Mouse (Mus musculus) hindbrain, embryonic 10.5 days (tissue): ENCODE measurements at regions not wholly inside any gene's neighbourhood (a gene's known extent, or its start where the extent isn't known, plus 50 kb on each side); places are given as distances from the start of the nearest gene placed in this dataset.

Experiments used
- DNase-seq: peaks from one replicate; pipeline ENCODE4 v3.0.0-alpha.2; 2017; ENCODE audit warnings: low spot score
- H3K27ac ChIP-seq: fragments of 300-500 bp; sonication (generic); 2 replicates; pipeline ENCODE4 v1.5.1; 2016; ENCODE audit warnings: mild to moderate bottlenecking, moderate library complexity
- H3K27me3 ChIP-seq: fragments of 300-500 bp; sonication (generic); 2 replicates; pipeline ENCODE4 v1.6.1; 2016; ENCODE audit warnings: mild to moderate bottlenecking; ENCODE audit not compliant: poor library complexity, insufficient read depth, severe bottlenecking
- H3K36me3 ChIP-seq: fragments of 300-500 bp; sonication (generic); 2 replicates; pipeline ENCODE4 v1.6.1; 2016; ENCODE audit warnings: mild to moderate bottlenecking, moderate library complexity
- H3K4me1 ChIP-seq: fragments of 300-500 bp; sonication (generic); replicated peaks from 2 replicates; pipeline ENCODE4 v1.6.1; 2016; ENCODE audit warnings: mild to moderate bottlenecking
- H3K4me3 ChIP-seq: fragments of 300-500 bp; sonication (generic); 2 replicates; pipeline ENCODE4 v1.5.1; 2016; ENCODE audit warnings: mild to moderate bottlenecking, moderate library complexity
- H3K9me3 ChIP-seq: fragments of 300-500 bp; sonication (generic); 2 replicates; pipeline ENCODE4 v1.6.1; 2016; ENCODE audit warnings: mild to moderate bottlenecking, moderate library complexity
- WGBS: fragments of 180-500 bp; shearing (Covaris S2); methylation state at CpG from one replicate; pipeline ENCODE4 v1.1.7; 2016; 5-methylcytosine and 5-hydroxymethylcytosine counted together

DNA sequence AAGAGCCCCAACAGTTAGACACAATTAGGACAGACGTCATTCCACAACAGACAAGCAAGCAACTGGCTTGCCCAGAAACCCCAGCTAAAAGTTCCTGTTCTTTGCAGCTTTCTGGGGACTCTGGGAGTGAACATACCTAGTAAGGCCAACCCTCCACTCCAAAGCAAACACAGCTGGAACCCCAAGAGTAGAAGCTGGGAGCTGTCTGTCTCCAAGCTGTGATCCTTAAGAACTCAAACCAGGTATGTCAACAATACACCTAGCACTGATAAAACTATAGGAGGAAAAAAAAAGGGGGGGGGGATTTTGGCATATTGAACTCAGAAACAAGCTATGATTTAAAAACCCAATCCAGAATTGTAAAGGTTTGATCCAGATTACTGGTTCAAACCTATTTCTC lies 84.2 kb upstream of the Basp1 start:
- WGBS = 44% methylated on average over 1 of the region's 1 CpGs
- peaks cover 18% of the 10 kb centered on the region for H3K4me1 ChIP-seq
- no peak overlapping the region for H3K27ac ChIP-seq
- H3K4me3 ChIP-seq = no peak overlapping the region
- no peaks in the 10 kb centered on the region for H3K36me3 ChIP-seq
- DNase-seq = no peak
- H3K9me3 ChIP-seq = no peaks in the 10 kb centered on the region
- H3K27me3 ChIP-seq = peaks cover 7% of the 10 kb centered on the region; the same call in 1 of the 2 replicates

DNA sequence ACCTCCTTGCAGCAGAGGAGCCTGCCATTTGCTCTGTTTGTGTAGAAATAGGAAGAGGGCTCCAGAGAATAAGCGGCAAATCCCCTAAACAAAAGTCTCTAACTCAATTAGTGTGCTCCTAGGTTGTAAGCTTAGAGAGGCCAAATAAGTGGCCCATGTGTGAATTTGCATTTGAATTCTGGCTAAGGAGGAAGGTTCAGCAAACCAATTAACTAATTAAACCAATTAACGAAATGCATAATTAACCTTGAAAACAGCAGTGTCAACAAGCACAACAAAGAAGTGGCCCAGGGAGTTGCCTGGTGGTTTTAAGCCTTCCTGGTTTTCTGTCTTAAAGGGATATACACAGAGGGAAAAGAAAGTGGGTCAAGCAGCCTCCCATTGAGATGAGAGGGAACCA lies 84.9 kb upstream of the Basp1 start:
- H3K27ac ChIP-seq = no peak overlapping the region
- DNase-seq = no peak
- peaks cover 7% of the 10 kb centered on the region; the same call in 1 of the 2 replicates for H3K27me3 ChIP-seq
- H3K4me1 ChIP-seq = peaks cover 16% of the 10 kb centered on the region
- H3K4me3 ChIP-seq = no peak overlapping the region
- no peaks in the 10 kb centered on the region for H3K9me3 ChIP-seq
- H3K36me3 ChIP-seq = no peaks in the 10 kb centered on the region
- 30% methylated on average over 2 of the region's 2 CpGs for WGBS

DNA sequence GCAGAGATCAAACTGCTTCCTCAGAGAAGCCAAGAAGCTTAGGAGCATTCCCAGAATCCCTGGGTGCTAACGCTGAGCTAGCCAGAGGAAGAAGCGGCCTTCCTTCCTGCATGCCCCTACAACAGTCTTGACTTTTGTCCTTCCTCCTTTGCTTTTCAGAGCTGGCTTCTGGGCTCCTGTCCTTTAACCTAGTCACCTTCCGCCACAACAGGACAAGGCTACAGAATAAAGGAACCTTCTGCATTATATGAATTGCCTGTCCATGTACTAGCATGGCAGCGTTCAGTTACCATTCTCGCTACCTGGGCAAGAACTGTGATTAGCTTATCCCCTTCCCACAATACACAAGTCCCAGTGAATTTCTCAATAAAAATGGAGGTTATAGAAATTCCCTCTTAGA lies 88.9 kb upstream of the Basp1 start:
- Histone ChIP-seq H3K4me3 (no peak overlapping the region), H3K27ac (no peak overlapping the region), H3K27me3 (no peaks in the 10 kb centered on the region), H3K36me3 (no peaks in the 10 kb centered on the region), H3K9me3 (no peaks in the 10 kb centered on the region), H3K4me1 (0 out of 2 replicates have a peak, but pooled peaks cover 2% of the 10 kb centered on the region)
- DNase-seq = no peak
- 84% methylated on average over 5 of the region's 5 CpGs for WGBS

- no peak for DNase-seq
- Histone ChIP-seq H3K4me1 (0 out of 2 replicates have a peak, but pooled peaks cover 2% of the 10 kb centered on the region), H3K36me3 (no peaks in the 10 kb centered on the region), H3K27ac (no peak overlapping the region), H3K4me3 (no peak overlapping the region), H3K27me3 (no peaks in the 10 kb centered on the region), H3K9me3 (no peaks in the 10 kb centered on the region)
- 66% methylated on average over 6 of the region's 6 CpGs for WGBS
Measured at GRCm38 (mm10) chr15:25503104-25503503, 89.5 kb upstream of the Basp1 start.

- no peak overlapping the region for H3K4me3 ChIP-seq
- 60% methylated on average over 7 of the region's 7 CpGs for WGBS
- peaks cover 4% of the 10 kb centered on the region; the same call in 1 of the 2 replicates for H3K27me3 ChIP-seq
- H3K36me3 ChIP-seq = no peaks in the 10 kb centered on the region
- H3K9me3 ChIP-seq = no peaks in the 10 kb centered on the region
- H3K4me1 ChIP-seq = peaks cover 20% of the 10 kb centered on the region
- no peak overlapping the region for H3K27ac ChIP-seq
- no peak for DNase-seq
Measured at GRCm38 (mm10) chr15:25509139-25509538, 95.6 kb upstream of the Basp1 start.

DNA sequence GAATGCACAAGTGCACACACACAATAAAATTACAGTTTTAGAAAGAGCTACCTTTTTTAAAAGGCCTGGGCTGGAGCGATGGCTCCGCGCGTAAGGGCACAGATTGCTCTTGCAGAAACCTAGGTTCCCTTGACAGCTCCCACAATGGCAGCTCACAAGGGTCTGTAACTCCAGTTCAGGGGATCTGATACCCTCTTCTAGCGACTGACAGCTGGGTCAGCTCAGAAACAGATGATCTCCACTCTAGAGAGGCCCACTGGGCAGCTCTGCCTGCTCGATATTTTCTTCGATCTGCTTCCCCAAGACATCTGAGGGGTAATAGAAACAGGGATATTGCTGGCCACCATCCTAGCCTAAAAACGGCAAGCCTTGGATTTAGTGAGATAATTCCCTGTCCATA lies 96.0 kb upstream of the Basp1 start:
- WGBS = 74% methylated on average over 8 of the region's 8 CpGs
- no peak for DNase-seq
- Histone ChIP-seq H3K4me3 (no peak overlapping the region), H3K27ac (peak overlapping the region; percentile 13; the same call in 1 of the 2 replicates), H3K27me3 (peaks cover 4% of the 10 kb centered on the region; the same call in 1 of the 2 replicates), H3K4me1 (peaks cover 20% of the 10 kb centered on the region), H3K36me3 (no peaks in the 10 kb centered on the region), H3K9me3 (no peaks in the 10 kb centered on the region)

GRCm38 (mm10) chr15:25510060-25510492 lies 96.5 kb upstream of the Basp1 start:
- H3K27ac ChIP-seq = 0 out of 2 replicates have a peak overlapping the region, but pooled peaks have one; percentile 13
- no peaks in the 10 kb centered on the region for H3K9me3 ChIP-seq
- H3K27me3 ChIP-seq = peaks cover 4% of the 10 kb centered on the region; the same call in 1 of the 2 replicates
- 44% methylated on average over 8 of the region's 8 CpGs for WGBS
- H3K36me3 ChIP-seq = no peaks in the 10 kb centered on the region
- H3K4me3 ChIP-seq = no peak overlapping the region
- peaks cover 20% of the 10 kb centered on the region for H3K4me1 ChIP-seq
- DNase-seq = no peak

GRCm38 (mm10) chr15:25518025-25518928 lies 104.0 kb upstream of the Myo10 start:
- H3K9me3 ChIP-seq = no peaks in the 10 kb centered on the region
- no peak for DNase-seq
- H3K4me1 ChIP-seq = no peaks in the 10 kb centered on the region
- H3K27ac ChIP-seq = no peak overlapping the region
- WGBS = 83% methylated on average over 15 of the region's 15 CpGs
- no peak overlapping the region for H3K4me3 ChIP-seq
- H3K36me3 ChIP-seq = no peaks in the 10 kb centered on the region
- H3K27me3 ChIP-seq = no peaks in the 10 kb centered on the region

DNA sequence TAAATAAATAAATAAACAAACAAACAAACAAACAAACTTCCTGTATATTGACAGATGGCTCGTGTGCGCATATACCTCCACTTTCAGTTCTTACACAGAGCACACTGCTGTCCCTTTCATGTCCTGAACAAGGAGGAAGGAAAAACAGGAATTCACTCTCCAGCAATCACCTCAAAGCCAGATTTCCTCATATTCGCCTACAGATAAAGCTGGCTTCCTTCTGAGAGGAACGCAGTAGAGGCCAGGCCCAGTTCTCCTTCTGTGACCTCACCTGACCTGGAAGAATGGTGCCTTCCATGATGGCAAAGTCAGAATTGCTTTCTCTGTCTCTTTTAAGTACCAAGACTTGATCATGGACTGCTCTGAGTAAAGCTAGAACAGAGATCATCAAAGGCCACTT lies 98.1 kb upstream of the Myo10 start:
- WGBS = 91% methylated on average over 4 of the region's 4 CpGs
- no peaks in the 10 kb centered on the region for H3K9me3 ChIP-seq
- H3K27me3 ChIP-seq = no peaks in the 10 kb centered on the region
- no peak overlapping the region for H3K4me3 ChIP-seq
- no peaks in the 10 kb centered on the region for H3K36me3 ChIP-seq
- H3K27ac ChIP-seq = no peak overlapping the region
- no peaks in the 10 kb centered on the region for H3K4me1 ChIP-seq
- no peak for DNase-seq

DNA sequence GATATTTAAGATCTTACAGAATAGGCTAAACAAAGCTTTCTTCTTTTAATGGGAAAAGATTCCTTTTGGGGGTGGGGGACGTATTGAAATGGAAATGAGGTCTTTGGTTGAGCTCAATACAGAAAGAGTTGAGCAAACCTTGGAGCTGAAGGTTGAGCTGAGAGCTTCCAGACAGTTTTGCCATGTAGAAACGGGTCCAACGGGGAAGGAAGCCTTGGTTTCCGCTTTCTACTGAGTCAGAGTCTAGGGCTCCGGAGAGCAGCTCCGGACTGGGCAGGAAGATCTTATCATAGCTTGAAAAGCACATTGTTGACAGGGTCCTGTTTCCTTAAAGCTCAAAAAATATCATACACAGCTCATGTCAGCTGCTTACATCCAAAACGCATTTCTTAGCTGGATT lies 97.0 kb upstream of the Myo10 start:
- WGBS = 66% methylated on average over 7 of the region's 7 CpGs
- DNase-seq = no peak
- no peaks in the 10 kb centered on the region for H3K36me3 ChIP-seq
- no peaks in the 10 kb centered on the region for H3K4me1 ChIP-seq
- H3K27ac ChIP-seq = no peak overlapping the region
- H3K9me3 ChIP-seq = no peaks in the 10 kb centered on the region
- H3K4me3 ChIP-seq = no peak overlapping the region
- no peaks in the 10 kb centered on the region for H3K27me3 ChIP-seq

DNA sequence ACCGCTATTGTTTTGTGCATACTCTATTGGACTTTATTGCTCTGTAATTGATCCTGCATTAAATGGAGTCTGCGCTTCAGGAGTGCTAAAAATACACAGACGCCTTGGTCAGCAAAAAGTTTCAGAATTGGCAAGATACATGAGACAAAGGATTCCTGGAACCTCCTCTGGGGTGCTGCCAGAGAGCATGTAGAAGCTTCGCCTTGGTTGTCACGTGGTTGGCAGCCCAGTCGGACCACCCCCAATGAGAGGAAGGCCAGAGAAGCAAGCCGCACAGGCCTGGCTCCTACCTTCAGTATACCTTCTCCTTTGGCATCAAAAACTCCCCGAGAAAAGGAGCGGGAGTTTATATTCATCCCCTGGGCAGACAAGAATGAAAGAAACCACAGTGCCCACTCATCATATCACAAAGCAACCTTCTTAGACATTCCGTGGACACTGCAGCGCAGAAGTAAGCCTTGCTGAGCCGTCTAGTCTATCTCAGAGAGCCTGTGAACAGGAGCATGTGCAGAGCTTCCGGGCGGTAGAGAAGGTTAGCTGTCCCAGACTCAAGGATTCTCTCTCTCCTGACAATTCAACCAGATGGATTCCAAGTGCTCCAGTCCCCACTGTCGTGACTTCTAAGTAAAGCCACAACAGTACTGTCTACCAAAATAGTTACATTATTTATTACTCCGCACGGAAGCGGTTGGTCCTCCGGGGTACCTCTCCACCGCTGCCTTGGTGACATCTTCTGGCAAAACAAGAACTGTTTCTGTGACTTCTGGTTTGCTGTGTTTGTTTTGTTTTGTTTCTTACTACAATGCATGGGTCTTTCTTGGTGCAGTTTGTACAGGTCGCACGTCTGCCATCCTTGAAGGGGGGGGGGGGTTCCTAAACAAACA lies 85.6 kb upstream of the Myo10 start:
- 87% methylated on average over 22 of the region's 22 CpGs for WGBS
- H3K27me3 ChIP-seq = no peaks in the 10 kb centered on the region
- peaks cover 11% of the 10 kb centered on the region; the same call in 1 of the 2 replicates for H3K4me1 ChIP-seq
- DNase-seq = no peak
- H3K27ac ChIP-seq = no peak overlapping the region
- no peaks in the 10 kb centered on the region for H3K36me3 ChIP-seq
- H3K9me3 ChIP-seq = no peaks in the 10 kb centered on the region
- no peak overlapping the region for H3K4me3 ChIP-seq

DNA sequence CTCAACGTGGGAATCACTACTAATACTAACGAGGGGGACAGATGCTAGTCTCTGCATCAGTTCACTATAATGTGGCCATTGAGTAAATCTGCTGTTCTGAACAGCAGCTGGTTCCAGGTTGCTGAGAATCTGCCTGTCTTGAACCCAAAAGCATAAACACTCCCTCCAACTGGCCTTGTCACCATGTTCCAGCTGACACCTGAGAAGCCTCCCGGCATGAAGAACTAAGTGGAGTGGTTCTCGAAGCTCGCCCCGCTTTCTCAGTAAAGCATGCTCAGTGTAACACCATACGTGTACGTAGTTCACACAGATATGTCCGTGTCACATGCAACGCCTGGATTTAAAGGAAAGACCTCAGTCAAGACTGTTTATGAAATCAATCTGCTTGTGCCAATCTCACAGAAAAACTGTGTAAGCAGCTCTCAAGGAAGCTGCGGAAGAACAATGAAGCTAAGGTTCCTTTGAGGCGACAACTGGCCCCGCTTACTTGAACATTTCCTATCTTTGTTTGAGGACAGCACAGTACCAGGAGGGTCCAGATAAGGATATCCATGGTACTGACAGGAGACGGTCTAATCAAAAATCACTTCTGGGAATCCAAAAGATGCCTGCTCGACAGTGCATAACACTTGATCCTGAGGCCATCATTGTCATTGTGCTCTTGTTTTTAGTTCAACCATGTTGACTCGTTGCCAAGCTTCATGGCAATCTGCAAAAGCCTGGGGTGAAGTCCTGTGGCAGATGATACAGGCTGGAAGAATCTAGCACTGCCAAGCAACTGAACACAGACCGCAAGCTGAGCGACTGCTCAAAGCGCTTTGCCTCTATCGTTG lies 82.8 kb upstream of the Myo10 start:
- no peak overlapping the region for H3K4me3 ChIP-seq
- DNase-seq = peak; percentile 4
- no peak overlapping the region for H3K27ac ChIP-seq
- H3K27me3 ChIP-seq = no peaks in the 10 kb centered on the region
- 78% methylated on average over 20 of the region's 20 CpGs for WGBS
- H3K9me3 ChIP-seq = no peaks in the 10 kb centered on the region
- H3K4me1 ChIP-seq = peaks cover 11% of the 10 kb centered on the region; the same call in 1 of the 2 replicates
- H3K36me3 ChIP-seq = no peaks in the 10 kb centered on the region
